Mouse (Mus musculus): ENCODE data around the gene Rhov. TPM values are rescaled to one million over a fixed set of nuclear protein-coding genes. Genes with fewer than 3 reads are reported as not detected.

The Rhov gene
- polyA plus RNA-seq, 1 experiment, result not detected

DNA sequence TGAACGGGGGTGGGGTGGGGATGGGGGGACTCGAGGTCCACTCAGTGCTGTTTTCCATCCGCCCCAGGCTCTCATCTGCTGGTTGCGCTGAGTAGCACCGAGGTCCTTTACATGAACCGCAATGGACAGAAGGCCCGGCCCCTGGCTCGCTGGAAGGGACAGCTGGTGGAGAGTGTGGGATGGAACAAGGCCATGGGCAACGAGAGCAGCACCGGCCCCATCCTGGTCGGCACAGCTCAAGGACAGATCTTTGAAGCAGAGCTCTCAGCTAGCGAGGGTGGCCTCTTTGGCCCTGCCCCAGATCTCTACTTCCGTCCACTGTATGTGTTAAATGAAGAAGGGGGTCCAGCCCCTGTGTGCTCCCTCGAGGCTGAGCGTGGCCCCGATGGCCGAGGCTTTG lies 21.8 kb upstream of the Rhov start:
- TF ChIP-seq CTCF (IDR thresholded peaks at IDR 0.05; ENCODE audit: borderline replicate concordance, insufficient read depth, low read length) (no peak), POLR2A (IDR thresholded peaks at IDR 0.05; ENCODE audit: low read depth, low read length) (no peak)
- no peak overlapping the region for H3K27ac ChIP-seq (ENCODE audit: insufficient read depth, low read length)
- H3K4me1 ChIP-seq (ENCODE audit: control insufficient read depth, insufficient read depth, low read length), result no peaks in the 10 kb centered on the region; the same call in 1 of the 2 replicates
- H3K4me3 ChIP-seq (ENCODE audit: insufficient read depth, low read length), result no peak overlapping the region

DNA sequence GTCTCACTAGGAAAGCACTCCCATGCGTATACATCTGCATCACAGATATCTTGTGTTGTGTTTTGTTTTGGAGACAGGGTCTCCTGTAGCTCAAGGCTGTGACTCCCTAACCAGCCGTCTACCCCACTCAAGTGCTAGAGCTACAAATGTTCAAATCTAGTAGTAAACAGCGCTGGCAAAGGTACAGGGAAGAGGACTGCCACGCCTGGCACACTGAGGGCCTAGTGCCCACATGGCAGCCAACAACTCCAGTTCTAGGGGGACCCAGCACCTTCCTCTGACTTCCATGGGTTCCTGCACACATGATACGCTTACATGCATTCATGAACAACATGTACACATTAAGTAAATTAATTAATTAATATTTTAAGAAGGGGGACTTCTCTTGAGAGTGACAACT lies 21.2 kb upstream of the Rhov start:
- Histone ChIP-seq H3K4me3 (ENCODE audit: insufficient read depth, low read length) (no peak overlapping the region), H3K27ac (ENCODE audit: insufficient read depth, low read length) (no peak overlapping the region), H3K4me1 (ENCODE audit: control insufficient read depth, insufficient read depth, low read length) (no peaks in the 10 kb centered on the region; the same call in 1 of the 2 replicates)
- no peak for TF ChIP-seq CTCF (IDR thresholded peaks at IDR 0.05; ENCODE audit: borderline replicate concordance, insufficient read depth, low read length)
- no peak for TF ChIP-seq POLR2A (IDR thresholded peaks at IDR 0.05; ENCODE audit: low read depth, low read length)

DNA sequence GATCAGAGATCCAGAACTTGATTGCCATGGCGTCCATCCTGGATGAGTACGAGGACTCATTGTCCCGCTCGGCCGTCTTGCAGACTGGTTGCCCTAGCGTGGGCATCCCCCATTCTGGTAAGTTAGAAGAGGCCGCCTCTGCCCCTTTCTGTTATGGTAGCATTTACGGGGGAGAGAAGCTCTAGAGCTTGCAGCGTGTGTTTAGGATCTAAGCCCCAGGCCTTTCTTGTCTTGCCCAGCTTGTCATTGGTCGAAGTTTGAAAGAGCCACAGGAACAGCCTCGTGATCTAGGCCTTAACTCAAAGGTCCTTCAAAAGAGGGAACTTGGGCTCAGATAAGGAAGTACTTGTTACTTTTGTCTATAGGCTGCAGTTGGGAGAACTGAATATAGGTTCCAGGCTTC lies 17.9 kb upstream of the Rhov start:
- TF ChIP-seq POLR2A (IDR thresholded peaks at IDR 0.05; ENCODE audit: low read depth, low read length), result no peak
- no peak for TF ChIP-seq CTCF (IDR thresholded peaks at IDR 0.05; ENCODE audit: borderline replicate concordance, insufficient read depth, low read length)
- H3K27ac ChIP-seq (ENCODE audit: insufficient read depth, low read length), result no peak overlapping the region

GRCm38 (mm10) chr2:119288270-119288882 lies 17.3 kb upstream of the Rhov start, which contains the start of gene Vps18:
Vps18 (plus strand) TSS chr2:119288740.
- TF ChIP-seq CTCF (IDR thresholded peaks at IDR 0.05; ENCODE audit: borderline replicate concordance, insufficient read depth, low read length), result peak; percentile 92
- peak; percentile 80 for TF ChIP-seq POLR2A (IDR thresholded peaks at IDR 0.05; ENCODE audit: low read depth, low read length)
- Histone ChIP-seq H3K4me1 (ENCODE audit: control insufficient read depth, insufficient read depth, low read length) (no peaks in the 10 kb centered on the region; the same call in 1 of the 2 replicates), H3K4me3 (ENCODE audit: insufficient read depth, low read length) (peak within 1 kb of the TSS; percentile 92), H3K27ac (ENCODE audit: insufficient read depth, low read length) (no peak within 1 kb of the TSS)

More for the DNA sequence above, 17.9 kb upstream of the Rhov start:
- Histone ChIP-seq H3K4me3 (ENCODE audit: insufficient read depth, low read length) (peak overlapping the region; percentile 92), H3K4me1 (ENCODE audit: control insufficient read depth, insufficient read depth, low read length) (no peaks in the 10 kb centered on the region; the same call in 1 of the 2 replicates)

GRCm38 (mm10) chr2:119287372-119287771 lies 16.3 kb upstream of the Rhov start:
- Histone ChIP-seq H3K27ac (ENCODE audit: insufficient read depth, low read length) (no peak overlapping the region), H3K4me1 (ENCODE audit: control insufficient read depth, insufficient read depth, low read length) (no peaks in the 10 kb centered on the region; the same call in 1 of the 2 replicates)
- TF ChIP-seq POLR2A (IDR thresholded peaks at IDR 0.05; ENCODE audit: low read depth, low read length) (no peak), CTCF (IDR thresholded peaks at IDR 0.05; ENCODE audit: borderline replicate concordance, insufficient read depth, low read length) (no peak)

DNA sequence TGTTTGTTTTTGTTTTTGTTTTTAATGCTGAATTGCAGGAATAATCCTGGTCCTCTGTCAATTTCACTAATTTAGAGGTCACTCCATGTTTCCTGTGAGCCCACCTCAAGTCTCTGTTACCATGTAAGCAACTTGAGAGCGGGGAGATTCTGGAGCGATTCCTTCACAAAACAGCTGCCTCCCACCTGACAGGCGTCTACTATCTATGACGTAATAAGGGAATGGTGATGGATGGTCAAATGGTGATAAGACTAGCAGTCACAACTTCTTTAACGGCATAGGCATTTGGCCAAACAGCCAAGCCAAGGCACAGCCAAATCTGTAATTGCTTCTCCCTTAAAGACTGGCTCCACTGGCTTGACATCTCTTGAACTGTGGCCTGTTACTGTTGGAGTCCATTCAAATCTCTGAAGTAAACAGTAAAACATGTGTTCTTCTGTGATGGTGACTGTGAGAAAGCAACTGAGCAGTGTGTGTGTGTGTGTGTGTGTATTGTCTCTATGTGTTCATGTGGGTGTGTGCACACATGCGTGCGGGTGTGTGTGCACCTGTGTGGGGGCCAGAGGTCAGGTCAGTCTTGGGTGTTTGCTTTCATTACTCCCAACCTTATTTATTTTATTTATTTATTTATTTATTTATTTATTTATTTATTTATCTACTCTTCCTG lies 11.0 kb upstream of the Rhov start:
- Histone ChIP-seq H3K27ac (ENCODE audit: insufficient read depth, low read length) (no peak overlapping the region), H3K4me3 (ENCODE audit: insufficient read depth, low read length) (no peak overlapping the region), H3K4me1 (ENCODE audit: control insufficient read depth, insufficient read depth, low read length) (no peaks in the 10 kb centered on the region)
- TF ChIP-seq POLR2A (IDR thresholded peaks at IDR 0.05; ENCODE audit: low read depth, low read length) (no peak), CTCF (IDR thresholded peaks at IDR 0.05; ENCODE audit: borderline replicate concordance, insufficient read depth, low read length) (no peak)

More at GRCm38 (mm10) chr2:119287372-119287771, 16.3 kb upstream of the Rhov start:
- no peak overlapping the region for H3K4me3 ChIP-seq (ENCODE audit: insufficient read depth, low read length)

DNA sequence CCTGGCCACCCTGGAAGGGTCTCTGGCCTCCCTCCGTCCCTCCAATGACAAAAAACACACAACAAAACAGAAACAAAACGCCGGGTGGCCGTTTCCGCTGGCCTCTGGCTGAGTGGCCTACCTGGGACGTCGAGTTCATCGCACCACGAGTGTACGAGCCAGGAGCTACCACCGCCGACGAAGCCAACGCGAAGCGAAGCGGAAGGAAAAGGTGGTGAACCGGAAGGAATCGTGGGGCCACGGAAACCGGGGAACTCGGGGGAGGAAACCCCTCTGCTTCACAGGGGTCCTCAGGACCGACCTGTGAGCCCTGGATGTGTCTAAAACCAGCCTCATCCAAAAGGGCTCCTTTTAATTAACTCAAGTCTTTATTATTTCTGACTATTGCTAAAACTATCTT lies 6.7 kb upstream of the Rhov start:
- Histone ChIP-seq H3K4me1 (ENCODE audit: control insufficient read depth, insufficient read depth, low read length) (no peaks in the 10 kb centered on the region), H3K4me3 (ENCODE audit: insufficient read depth, low read length) (no peak overlapping the region), H3K27ac (ENCODE audit: insufficient read depth, low read length) (no peak overlapping the region)
- TF ChIP-seq CTCF (IDR thresholded peaks at IDR 0.05; ENCODE audit: borderline replicate concordance, insufficient read depth, low read length), result no peak
- no peak for TF ChIP-seq POLR2A (IDR thresholded peaks at IDR 0.05; ENCODE audit: low read depth, low read length)

DNA sequence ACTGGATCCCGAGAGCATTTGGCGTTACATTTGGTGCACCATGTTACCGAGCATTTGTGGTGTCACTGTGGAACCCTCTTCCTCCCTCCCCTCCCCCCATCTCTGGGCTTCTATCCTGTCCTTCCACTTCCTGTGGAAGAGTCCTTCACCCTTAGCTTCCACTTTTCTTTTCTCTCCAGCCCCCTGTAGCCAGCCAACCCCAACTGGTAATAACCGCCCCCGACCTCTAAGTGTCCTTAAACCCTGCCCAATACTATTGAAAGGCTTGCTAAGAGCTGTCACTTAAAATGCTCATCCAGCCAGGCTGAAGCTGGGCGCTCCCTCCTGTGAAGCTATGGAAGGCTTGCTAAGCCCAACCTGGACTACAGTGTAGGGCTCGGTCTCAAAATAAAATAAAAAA lies 5.9 kb upstream of the Rhov start:
- no peak for TF ChIP-seq POLR2A (IDR thresholded peaks at IDR 0.05; ENCODE audit: low read depth, low read length)
- TF ChIP-seq CTCF (IDR thresholded peaks at IDR 0.05; ENCODE audit: borderline replicate concordance, insufficient read depth, low read length), result no peak
- no peak overlapping the region for H3K4me3 ChIP-seq (ENCODE audit: insufficient read depth, low read length)
- no peak overlapping the region for H3K27ac ChIP-seq (ENCODE audit: insufficient read depth, low read length)
- no peaks in the 10 kb centered on the region for H3K4me1 ChIP-seq (ENCODE audit: control insufficient read depth, insufficient read depth, low read length)

GRCm38 (mm10) chr2:119274126-119274525 lies 3.1 kb upstream of the Rhov start:
- no peak overlapping the region for H3K4me3 ChIP-seq (ENCODE audit: insufficient read depth, low read length)
- no peak overlapping the region for H3K27ac ChIP-seq (ENCODE audit: insufficient read depth, low read length)
- H3K4me1 ChIP-seq (ENCODE audit: control insufficient read depth, insufficient read depth, low read length), result no peaks in the 10 kb centered on the region
- TF ChIP-seq CTCF (IDR thresholded peaks at IDR 0.05; ENCODE audit: borderline replicate concordance, insufficient read depth, low read length) (no peak), POLR2A (IDR thresholded peaks at IDR 0.05; ENCODE audit: low read depth, low read length) (no peak)

DNA sequence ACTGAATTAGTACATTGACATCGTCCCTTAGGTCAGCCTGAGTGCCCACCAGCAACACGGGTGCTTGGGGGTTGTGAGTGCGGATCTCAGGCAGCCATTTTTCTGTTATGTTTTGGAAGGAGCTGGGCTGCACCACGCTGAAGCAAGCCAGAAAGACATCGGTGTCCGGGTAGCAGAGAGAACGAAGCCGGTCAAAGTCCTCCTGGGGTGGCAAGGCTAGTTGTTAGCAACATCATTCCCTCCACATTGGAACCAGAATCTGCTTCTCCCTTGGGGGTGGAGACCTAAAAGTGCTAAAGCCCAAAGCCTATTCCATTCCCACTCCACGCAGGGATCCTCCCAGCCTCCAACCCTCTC lies 808 bp downstream of the Rhov start:
- no peaks in the 10 kb centered on the region for H3K4me1 ChIP-seq (ENCODE audit: control insufficient read depth, insufficient read depth, low read length)
- TF ChIP-seq CTCF (IDR thresholded peaks at IDR 0.05; ENCODE audit: borderline replicate concordance, insufficient read depth, low read length), result no peak
- no peak for TF ChIP-seq POLR2A (IDR thresholded peaks at IDR 0.05; ENCODE audit: low read depth, low read length)
- H3K27ac ChIP-seq (ENCODE audit: insufficient read depth, low read length), result no peak overlapping the region
- H3K4me3 ChIP-seq (ENCODE audit: insufficient read depth, low read length), result no peak overlapping the region

All from embryonic fibroblast, embryonic 13.5 days (primary cell).